Mouse (Mus musculus) left cerebral cortex, adult 9 months (tissue): ENCODE data around the gene Mrvi1.

Experiments used
- DNase-seq, 2 experiments: peaks; one replicate each; pipeline ENCODE4 v3.0.0; 2022; ENCODE audit warnings: low spot score in 2 of 2

The Mrvi1 gene

GRCm38 (mm10) chr7:110981036-110981435 is 1.2 kb downstream of the Mrvi1 start:
- no peak for DNase-seq

GRCm38 (mm10) chr7:110977699-110978392 is 4.4 kb downstream of the Mrvi1 start:
- DNase-seq: no peak

GRCm38 (mm10) chr7:110973450-110973849 is 8.8 kb downstream of the Mrvi1 start:
- DNase-seq: no peak

- DNase-seq: no peak
These were observed 9.5 kb downstream of the Mrvi1 start for GRCm38 (mm10) chr7:110972796-110973195.

GRCm38 (mm10) chr7:110967373-110967772 is 14.9 kb downstream of the Mrvi1 start:
- DNase-seq: no peak

GRCm38 (mm10) chr7:110966853-110967252 is 15.4 kb downstream of the Mrvi1 start:
- no peak for DNase-seq

GRCm38 (mm10) chr7:110965387-110965786 is 16.9 kb downstream of the Mrvi1 start:
- DNase-seq: no peak

DNA sequence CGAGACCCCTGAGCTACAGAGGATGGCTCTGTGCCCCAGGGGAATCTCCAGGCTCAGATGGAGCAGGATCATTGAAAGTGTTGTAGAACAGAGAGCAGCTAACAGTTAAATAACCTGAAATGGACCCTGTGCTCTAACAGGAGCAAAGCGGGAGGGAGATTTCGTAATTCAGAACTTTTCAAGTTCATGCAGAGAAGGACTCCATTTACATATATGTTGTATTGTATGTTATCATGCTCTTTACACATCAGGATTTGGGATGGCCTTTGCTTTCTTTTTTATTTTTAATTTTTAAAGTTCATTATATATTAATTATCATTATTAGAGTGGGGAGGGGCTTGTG is 18.6 kb downstream of the Mrvi1 start:
- no peak for DNase-seq

- DNase-seq: no peak
These were observed 19.2 kb downstream of the Mrvi1 start for GRCm38 (mm10) chr7:110962943-110963654.

DNA sequence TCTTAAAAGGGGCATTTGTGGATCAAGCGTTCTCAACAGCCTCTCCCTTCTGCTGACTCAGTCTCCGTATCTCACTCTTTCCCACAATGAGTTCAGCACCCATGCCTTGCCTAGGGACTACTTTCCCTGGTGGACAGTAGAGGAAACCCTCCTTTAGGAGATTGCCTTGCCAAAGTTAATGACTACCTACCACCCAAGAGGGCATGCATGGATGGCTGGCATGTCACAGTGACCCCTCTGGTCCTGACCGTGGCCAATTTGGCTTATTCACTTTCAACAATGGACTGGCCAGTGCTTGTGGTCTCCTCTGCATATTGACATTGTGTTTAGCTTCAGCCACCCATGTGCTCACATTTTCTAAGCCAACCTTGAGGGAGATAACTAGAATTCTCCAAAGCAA is 19.8 kb downstream of the Mrvi1 start:
- no peak for DNase-seq

GRCm38 (mm10) chr7:110956422-110957170 is 25.7 kb downstream of the Mrvi1 start:
- no peak for DNase-seq

GRCm38 (mm10) chr7:110955576-110955975 is 26.7 kb downstream of the Mrvi1 start:
- no peak for DNase-seq

DNA sequence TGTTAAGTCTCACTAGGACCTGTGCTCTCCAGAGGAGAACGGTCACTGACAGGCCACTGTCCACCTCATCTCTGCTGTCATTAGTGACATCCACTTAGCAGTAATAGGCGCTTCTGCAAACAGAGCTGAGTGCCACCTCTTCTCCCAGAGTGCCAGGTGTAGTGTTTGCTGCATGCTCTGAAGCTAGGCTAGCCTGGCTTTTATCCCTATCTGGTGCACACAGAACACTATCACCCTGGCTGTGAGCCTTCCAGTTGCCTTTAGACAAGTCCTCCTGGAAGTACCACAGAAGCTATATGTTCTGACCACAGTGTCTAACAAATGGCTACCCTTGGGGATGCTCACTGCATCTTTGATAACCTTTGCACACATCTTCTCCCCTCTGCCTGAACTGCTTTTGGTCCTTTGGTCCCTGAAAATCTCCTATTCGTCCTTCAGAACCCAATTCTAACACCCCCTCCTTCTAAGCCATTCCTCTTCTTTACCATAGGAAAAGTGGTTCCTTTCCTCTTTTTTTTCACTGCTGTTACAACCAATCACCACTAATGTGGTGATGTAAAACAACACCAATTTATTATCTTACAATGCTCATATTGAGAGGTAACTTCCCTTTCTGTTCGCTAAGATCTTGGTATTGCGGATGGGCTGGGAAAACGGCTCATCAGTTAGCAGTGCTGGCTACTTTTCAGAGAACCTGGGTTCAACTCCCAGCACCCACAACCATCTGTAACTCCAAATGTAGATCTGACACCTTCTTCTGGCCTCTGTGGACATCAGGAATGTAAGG is 28.0 kb downstream of the Mrvi1 start:
- DNase-seq: no peak

DNA sequence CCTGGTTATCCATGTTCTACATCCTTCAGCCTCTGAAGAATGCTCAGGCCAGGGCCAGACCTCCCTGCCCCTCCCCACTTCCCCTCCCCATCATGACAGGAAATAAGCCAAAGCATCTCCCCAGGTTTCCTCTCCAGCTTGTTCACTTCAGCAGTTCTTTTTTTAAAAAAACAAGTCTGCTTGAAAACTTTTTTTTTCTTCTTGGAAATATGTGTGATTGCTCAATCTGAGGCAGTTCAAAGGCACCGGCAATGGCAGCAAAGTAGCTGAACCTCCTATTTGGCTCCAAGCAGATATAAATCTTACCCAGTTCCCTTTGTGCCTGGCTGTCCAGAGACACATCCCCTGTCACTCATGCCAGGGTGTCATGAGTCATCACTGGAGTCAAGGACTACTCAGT is 29.1 kb downstream of the Mrvi1 start:
- DNase-seq: no peak

- DNase-seq: no peak
These were observed 31.7 kb downstream of the Mrvi1 start for GRCm38 (mm10) chr7:110950621-110950925.

DNA sequence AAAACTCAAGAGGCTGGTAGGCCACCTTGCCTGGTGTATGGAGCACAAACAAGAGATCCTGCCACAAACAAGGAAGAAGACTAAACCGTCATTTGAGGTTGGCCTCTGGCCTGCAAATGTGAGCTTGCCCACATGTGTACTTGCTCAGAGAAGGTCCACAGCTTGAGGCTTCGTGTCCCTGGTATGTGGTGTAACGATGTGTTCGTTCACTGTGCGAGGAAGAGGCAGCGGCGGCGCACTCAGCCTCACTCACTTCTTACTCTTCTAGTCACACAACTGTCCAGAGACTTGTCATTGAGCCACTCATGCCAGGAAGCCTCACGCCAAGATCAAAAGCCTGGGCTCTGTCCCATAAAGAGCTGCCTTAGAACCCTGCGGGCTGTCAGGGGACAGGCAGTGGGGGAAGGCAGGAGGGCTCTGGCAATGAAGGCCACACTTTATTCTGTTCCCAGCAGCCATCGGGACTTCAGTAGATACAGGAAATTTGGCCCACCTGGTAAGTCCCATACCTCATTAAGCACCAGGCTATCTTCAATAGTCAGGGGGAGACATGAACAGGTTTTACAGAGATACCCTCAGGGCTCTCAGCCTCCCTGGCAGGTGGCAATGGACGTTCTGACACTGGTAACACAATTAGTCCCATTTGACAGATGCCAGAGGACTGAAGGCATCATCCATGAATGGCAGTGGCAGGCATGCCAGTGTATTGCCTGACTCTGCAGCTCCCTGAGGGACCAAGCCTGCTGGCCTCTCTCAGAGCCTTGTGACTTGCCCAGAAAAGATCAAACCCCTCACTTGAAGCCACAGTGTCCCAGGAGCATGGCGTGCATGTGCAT is 32.3 kb downstream of the Mrvi1 start:
- no peak for DNase-seq

GRCm38 (mm10) chr7:110948579-110948978 is 33.7 kb downstream of the Mrvi1 start:
- no peak for DNase-seq

DNA sequence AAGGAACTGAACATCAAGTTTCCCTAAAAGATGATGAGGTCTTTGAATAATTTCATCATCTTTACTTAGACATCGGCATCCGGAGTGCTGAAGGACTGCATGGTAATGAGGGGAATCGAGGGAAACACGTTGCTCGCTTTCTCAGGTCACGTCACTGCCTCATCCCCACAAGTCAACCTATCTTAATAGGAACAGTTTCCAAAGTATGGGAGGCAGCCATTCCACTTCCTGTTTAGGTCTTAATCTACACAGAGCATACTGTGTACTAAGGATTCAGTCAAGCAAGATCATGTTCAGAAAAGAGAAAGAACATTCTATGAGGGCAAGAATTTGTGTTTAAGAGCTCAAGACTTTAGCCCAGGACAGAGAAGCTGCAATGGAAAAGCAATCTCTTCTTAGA is 34.6 kb downstream of the Mrvi1 start:
- DNase-seq: no peak

DNA sequence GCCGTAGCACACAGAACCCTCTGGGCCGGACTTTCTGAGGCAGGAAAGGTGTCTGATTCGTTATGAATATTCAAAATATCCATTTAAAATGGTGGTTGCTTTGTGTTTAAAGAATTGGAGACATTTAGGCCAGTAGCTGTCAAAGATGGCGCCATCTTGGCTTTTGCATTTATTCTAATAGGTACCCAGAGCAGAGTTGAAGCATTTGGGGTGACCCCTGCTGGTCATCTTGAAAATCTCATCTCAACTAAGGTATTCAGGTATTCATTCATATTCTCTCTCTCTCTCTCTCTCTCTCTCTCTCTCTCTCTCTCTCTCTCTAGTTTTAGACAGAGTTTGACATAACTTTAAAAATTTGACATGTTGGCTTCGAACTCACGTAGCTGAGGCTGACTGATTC is 35.5 kb downstream of the Mrvi1 start:
- DNase-seq: no peak

DNA sequence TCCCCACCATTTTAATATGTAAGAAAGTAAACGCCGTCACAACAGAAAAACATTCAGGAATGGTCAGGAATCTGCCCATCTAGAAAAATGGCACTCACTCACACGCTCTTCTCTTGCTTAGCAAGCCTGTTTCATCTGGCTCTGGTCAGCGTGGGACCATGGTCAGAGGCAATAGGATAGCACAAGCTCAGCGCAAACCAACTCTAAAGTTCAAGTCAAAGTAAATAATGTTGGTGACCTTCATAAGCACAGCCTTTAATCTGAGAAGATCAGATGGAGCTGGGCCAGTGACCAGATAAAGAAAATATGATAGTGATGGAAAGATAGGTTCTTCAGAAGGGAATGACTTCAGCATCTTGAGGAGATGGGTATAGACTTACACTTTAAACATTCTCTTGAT is 37.9 kb downstream of the Mrvi1 start:
- DNase-seq: no peak
